Mouse (Mus musculus) CH12.LX (cell line): ENCODE data around the gene Pde4d.
A peak's percentile ranks its signal among the peaks of the same experiment; 100 is the strongest.

Experiments used
- CTCF ChIP-seq, 2 experiments: IDR thresholded peaks in 1 of 2; conservative IDR thresholded peaks in 1 of 2; 2 replicates each; pipeline ENCODE4 v1.5.1; 2011 to 2012; ENCODE audit warnings: low read depth in 2 of 2, low read length in 2 of 2, improper control_type of control experiment in 1 of 2, inconsistent platforms in 1 of 2, mild to moderate bottlenecking in 1 of 2, moderate library complexity in 1 of 2
- EP300 ChIP-seq: IDR thresholded peaks from 2 replicates; pipeline ENCODE4 v1.6.1; 2011; ENCODE audit warnings: low read length, improper control_type of control experiment

GRCm38 (mm10) chr13:108812956-108813355 is 363.2 kb downstream of the Pde4d start:
- TF ChIP-seq CTCF (conservative IDR thresholded peaks at IDR 0.05 in 1 of 2, IDR thresholded peaks at IDR 0.05 in 1 of 2; ENCODE audit: low read depth in 2 of 2, low read length in 2 of 2): peak; percentile 27 to 66; a peak in 2 of 4 replicates
- TF ChIP-seq EP300: no peak
